Mouse (Mus musculus): ENCODE results near the gene Pla2g7.

DNA sequence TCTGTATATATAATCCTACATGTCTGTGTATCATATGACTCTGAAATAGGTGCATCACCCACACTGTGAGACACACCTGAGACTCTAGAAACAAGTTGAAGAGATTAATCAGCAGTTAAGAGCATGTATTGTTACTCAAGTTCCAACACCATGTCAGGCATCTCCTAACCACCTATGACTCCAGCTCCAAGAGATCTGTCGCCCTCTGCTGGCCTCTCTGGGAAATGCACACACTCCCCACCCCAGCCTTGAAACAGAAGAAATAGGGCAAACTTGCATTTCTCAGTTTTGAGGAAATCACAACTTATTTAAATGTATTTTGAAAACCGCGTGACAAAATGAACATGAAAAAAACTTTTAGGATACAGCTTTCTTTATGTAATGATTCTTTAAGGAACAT is 38.8 kb downstream of the Pla2g7 start:
- no peak for TF ChIP-seq CTCF (IDR thresholded peaks at IDR 0.05; ENCODE audit: low read depth, low read length)
- TF ChIP-seq GATA1 (IDR thresholded peaks at IDR 0.05; ENCODE audit: borderline replicate concordance, low read length): no peak
- no peak for TF ChIP-seq TAL1 (conservative IDR thresholded peaks at IDR 0.05; ENCODE audit: low read depth, low read length)
